Comparison of ENCODE assay signal across 14 mouse cellular contexts in the genomic region with DNA sequence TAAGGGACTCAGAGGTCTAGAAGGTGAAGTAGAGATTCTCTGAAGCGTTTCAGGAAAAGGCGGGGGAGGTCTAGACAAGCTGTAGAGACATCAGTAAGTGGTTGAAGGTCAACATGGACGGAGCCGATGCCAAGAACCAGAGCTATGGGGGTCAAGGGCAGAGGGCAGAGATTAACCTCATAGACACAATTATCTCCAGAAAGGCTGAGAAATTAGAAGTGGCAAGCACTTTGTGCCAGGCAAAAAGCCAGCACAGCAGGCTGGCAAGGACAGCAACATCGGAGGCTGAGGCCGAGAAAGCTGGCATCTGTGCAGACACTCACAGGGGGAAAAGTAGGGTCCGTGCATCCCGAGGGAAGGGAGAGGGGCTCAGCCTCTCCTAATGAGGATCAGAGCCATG. TPM values are rescaled to one million over a fixed set of nuclear protein-coding genes. Genes with fewer than 3 reads are reported as not detected.
A peak's percentile ranks its signal among the peaks of the same experiment; 100 is the strongest.
DNase-seq lines count a peak whose midpoint lies in the region; ATAC-seq lines count a peak whose summit lies in the region.
"Had no signal": no experiment of that assay in that cellular context is flagged by ENCODE, and none has a peak within 500 bp of the region (broad histone marks: within the 10 kb centered on the region; RNA-seq: fewer than 3 reads in every experiment).

No protein-coding gene starts in this region.

- H3K4me2 ChIP-seq in midbrain, embryonic 13.5 days (replicated peaks), result no peak overlapping the region
- no peak overlapping the region for H3K4me2 ChIP-seq in midbrain, embryonic 14.5 days (ENCODE audit: low read length)
- no peak overlapping the region for H3K4me2 ChIP-seq in forebrain, embryonic 15.5 days (replicated peaks)
- H3K4me2 ChIP-seq: liver, embryonic 13.5 days had no signal

- H3K27ac ChIP-seq in heart, embryonic 10.5 days, result 0 out of 2 replicates have a peak overlapping the region, but pooled peaks have one; percentile 12
- 0 out of 2 replicates have a peak overlapping the region, but pooled peaks have one; percentile 14 for H3K27ac ChIP-seq in midbrain, embryonic 13.5 days
- H3K27ac ChIP-seq in midbrain, embryonic 14.5 days (replicated peaks; ENCODE audit: low read depth, low read length), result no peak overlapping the region
- H3K27ac ChIP-seq in forebrain, embryonic 15.5 days (replicated peaks), result peak overlapping the region; percentile 50
- no peak overlapping the region for H3K27ac ChIP-seq in embryonic facial prominence, embryonic 10.5 days (replicated peaks)
- H3K27ac ChIP-seq: liver, embryonic 13.5 days had no signal

- no peaks in the 10 kb centered on the region for H3K9me3 ChIP-seq in heart, embryonic 10.5 days
- no peaks in the 10 kb centered on the region for H3K9me3 ChIP-seq in midbrain, embryonic 13.5 days
- H3K9me3 ChIP-seq in midbrain, embryonic 14.5 days (ENCODE audit: control insufficient read depth, low read length), result no peaks in the 10 kb centered on the region
- H3K9me3 ChIP-seq in forebrain, embryonic 15.5 days, result no peaks in the 10 kb centered on the region
- H3K9me3 ChIP-seq in embryonic facial prominence, embryonic 10.5 days, result no peaks in the 10 kb centered on the region
- H3K9me3 ChIP-seq: liver, embryonic 13.5 days had no signal

- DNase-seq in heart, embryonic 10.5 days (ENCODE audit: low spot score), result no peak
- no peak for DNase-seq in heart, adult 18-20 months
- DNase-seq in midbrain, embryonic 14.5 days, result no peak
- DNase-seq in kidney, postnatal 36 days, result peak; percentile 71 to 75
- DNase-seq in T-cell, adult 2 months (ENCODE audit: low spot score), result no peak
- no peak for DNase-seq in embryonic facial prominence, embryonic 10.5 days (ENCODE audit: low spot score)
- DNase-seq: B cell, adult 2 months; cerebellum, adult 8-10 months; gastrocnemius, postnatal 25 days; liver, embryonic 13.5 days; lung, postnatal 14 days had no signal

- H3K27me3 ChIP-seq in heart, embryonic 10.5 days (ENCODE audit: insufficient read depth, poor library complexity, severe bottlenecking), result no peaks in the 10 kb centered on the region
- no peaks in the 10 kb centered on the region for H3K27me3 ChIP-seq in midbrain, embryonic 13.5 days
- H3K27me3 ChIP-seq in midbrain, embryonic 14.5 days (ENCODE audit: control insufficient read depth, insufficient read depth, low read length), result no peaks in the 10 kb centered on the region
- no peaks in the 10 kb centered on the region for H3K27me3 ChIP-seq in forebrain, embryonic 15.5 days
- H3K27me3 ChIP-seq in embryonic facial prominence, embryonic 10.5 days (replicated peaks; ENCODE audit: low read depth, poor library complexity, severe bottlenecking), result peaks cover 22% of the 10 kb centered on the region; the same call in 1 of the 2 replicates
- H3K27me3 ChIP-seq: liver, embryonic 13.5 days had no signal

- H3K4me3 ChIP-seq in heart, embryonic 10.5 days, result no peak overlapping the region
- H3K4me3 ChIP-seq in midbrain, embryonic 13.5 days (replicated peaks), result no peak overlapping the region
- no peak overlapping the region for H3K4me3 ChIP-seq in midbrain, embryonic 14.5 days (replicated peaks; ENCODE audit: low read depth, low read length)
- H3K4me3 ChIP-seq in forebrain, embryonic 15.5 days, result no peak overlapping the region
- H3K4me3 ChIP-seq in embryonic facial prominence, embryonic 10.5 days, result no peak overlapping the region
- H3K4me3 ChIP-seq: liver, embryonic 13.5 days had no signal

- H3K36me3 ChIP-seq in heart, embryonic 10.5 days, result no peaks in the 10 kb centered on the region
- no peaks in the 10 kb centered on the region for H3K36me3 ChIP-seq in midbrain, embryonic 13.5 days
- no peaks in the 10 kb centered on the region for H3K36me3 ChIP-seq in midbrain, embryonic 14.5 days (ENCODE audit: control insufficient read depth, insufficient read depth, low read length)
- no peaks in the 10 kb centered on the region for H3K36me3 ChIP-seq in forebrain, embryonic 15.5 days
- H3K36me3 ChIP-seq in embryonic facial prominence, embryonic 10.5 days (replicated peaks), result no peaks in the 10 kb centered on the region

- 79% methylated on average over 8 of the region's 8 CpGs for WGBS in heart, embryonic 10.5 days
- WGBS in midbrain, embryonic 13.5 days, result 55% methylated on average over 8 of the region's 8 CpGs
- WGBS in midbrain, embryonic 14.5 days, result 58% methylated on average over 8 of the region's 8 CpGs
- WGBS in forebrain, embryonic 15.5 days, result 55% methylated on average over 8 of the region's 8 CpGs
- WGBS in embryonic facial prominence, embryonic 10.5 days, result 78% methylated on average over 8 of the region's 8 CpGs

- H3K4me1 ChIP-seq in heart, embryonic 10.5 days, result peaks cover 82% of the 10 kb centered on the region
- peaks cover 28% of the 10 kb centered on the region for H3K4me1 ChIP-seq in midbrain, embryonic 13.5 days (replicated peaks)
- H3K4me1 ChIP-seq in midbrain, embryonic 14.5 days (ENCODE audit: control insufficient read depth, insufficient read depth, low read length), result peaks cover 10% of the 10 kb centered on the region; the same call in 1 of the 2 replicates
- H3K4me1 ChIP-seq in forebrain, embryonic 15.5 days, result peaks cover 24% of the 10 kb centered on the region
- peaks cover 62% of the 10 kb centered on the region for H3K4me1 ChIP-seq in embryonic facial prominence, embryonic 10.5 days

- no peak for ATAC-seq in midbrain, embryonic 13.5 days
- no peak for ATAC-seq in midbrain, embryonic 14.5 days (ENCODE audit: low FRiP score, low TSS enrichment)
- no peak for ATAC-seq in forebrain, embryonic 15.5 days (replicated peaks)
- ATAC-seq: intestine, embryonic 16.5 days had no signal

- H3K9ac ChIP-seq in midbrain, embryonic 13.5 days (replicated peaks), result no peak overlapping the region
- no peak overlapping the region for H3K9ac ChIP-seq in midbrain, embryonic 14.5 days (replicated peaks; ENCODE audit: low read length)
- no peak overlapping the region for H3K9ac ChIP-seq in forebrain, embryonic 15.5 days (replicated peaks)
- H3K9ac ChIP-seq: liver, embryonic 13.5 days had no signal

RNA-seq across cellular contexts. Expression of a gene that starts 2.5 kb away (rescaled TPM):
- polyA plus RNA-seq in heart, embryonic 10.5 days (2016; fragmentation: Nextera tagmentation; extraction: Ambion mirVana), result 0.33 TPM in 2 replicates
- not detected for total RNA-seq in heart, adult 18-20 months (2021)
- 0.21 and 0.28 TPM in 2 replicates for polyA plus RNA-seq in midbrain, embryonic 13.5 days (2015; fragmentation: Nextera tagmentation; extraction: Ambion mirVana)
- polyA plus RNA-seq in midbrain, embryonic 14.5 days (2014; fragmentation: Nextera tagmentation; extraction: Ambion mirVana), result 0.29 and 0.43 TPM in 2 replicates
- 0.46 and 0.47 TPM in 2 replicates for polyA plus RNA-seq in forebrain, embryonic 15.5 days (2015; fragmentation: Nextera tagmentation; extraction: Ambion mirVana)
- polyA plus RNA-seq in embryonic facial prominence, embryonic 10.5 days (2016; fragmentation: Nextera tagmentation; extraction: Ambion mirVana), result 0.18 TPM in 1 of 2 replicates, not detected in the other

RNA-seq across cellular contexts. Expression of a gene that starts 28.4 kb away (rescaled TPM):
- 16.4 and 17.3 TPM in 2 replicates for polyA plus RNA-seq in heart, embryonic 10.5 days (2016; fragmentation: Nextera tagmentation; extraction: Ambion mirVana)
- 1 to 10 TPM; 3.9 to 5.2 TPM for total RNA-seq in heart, adult 18-20 months (2021)
- 17.8 and 19.0 TPM in 2 replicates for polyA plus RNA-seq in midbrain, embryonic 13.5 days (2015; fragmentation: Nextera tagmentation; extraction: Ambion mirVana)
- polyA plus RNA-seq in midbrain, embryonic 14.5 days (2014; fragmentation: Nextera tagmentation; extraction: Ambion mirVana), result 20.3 and 21.0 TPM in 2 replicates
- polyA plus RNA-seq in forebrain, embryonic 15.5 days (2015; fragmentation: Nextera tagmentation; extraction: Ambion mirVana), result 15.8 and 15.9 TPM in 2 replicates
- 20.4 and 21.8 TPM in 2 replicates for polyA plus RNA-seq in embryonic facial prominence, embryonic 10.5 days (2016; fragmentation: Nextera tagmentation; extraction: Ambion mirVana)

RNA-seq across cellular contexts. Expression of a gene that starts 30.3 kb away (rescaled TPM):
- polyA plus RNA-seq in heart, embryonic 10.5 days (2016; fragmentation: Nextera tagmentation; extraction: Ambion mirVana), result 9.4 and 11.0 TPM in 2 replicates
- total RNA-seq in heart, adult 18-20 months (2021), result 1 to 10 TPM; 1.4 to 3.0 TPM
- 10.1 and 10.8 TPM in 2 replicates for polyA plus RNA-seq in midbrain, embryonic 13.5 days (2015; fragmentation: Nextera tagmentation; extraction: Ambion mirVana)
- 9.8 and 9.9 TPM in 2 replicates for polyA plus RNA-seq in midbrain, embryonic 14.5 days (2014; fragmentation: Nextera tagmentation; extraction: Ambion mirVana)
- polyA plus RNA-seq in forebrain, embryonic 15.5 days (2015; fragmentation: Nextera tagmentation; extraction: Ambion mirVana), result 15.5 and 15.9 TPM in 2 replicates
- 4.7 and 5.1 TPM in 2 replicates for polyA plus RNA-seq in embryonic facial prominence, embryonic 10.5 days (2016; fragmentation: Nextera tagmentation; extraction: Ambion mirVana)

RNA-seq across cellular contexts. Expression of a gene that starts 51.5 kb away (rescaled TPM):
- 0.06 TPM in 1 of 2 replicates, not detected in the other for polyA plus RNA-seq in heart, embryonic 10.5 days (2016; fragmentation: Nextera tagmentation; extraction: Ambion mirVana)
- not detected for total RNA-seq in heart, adult 18-20 months (2021)
- polyA plus RNA-seq in midbrain, embryonic 13.5 days (2015; fragmentation: Nextera tagmentation; extraction: Ambion mirVana), result 0.07 and 0.10 TPM in 2 replicates
- polyA plus RNA-seq in midbrain, embryonic 14.5 days (2014; fragmentation: Nextera tagmentation; extraction: Ambion mirVana), result 0.12 and 0.32 TPM in 2 replicates
- 0.15 and 0.42 TPM in 2 replicates for polyA plus RNA-seq in forebrain, embryonic 15.5 days (2015; fragmentation: Nextera tagmentation; extraction: Ambion mirVana)
- polyA plus RNA-seq in embryonic facial prominence, embryonic 10.5 days (2016; fragmentation: Nextera tagmentation; extraction: Ambion mirVana), result not detected in 2 replicates
- total RNA-seq: gastrocnemius, postnatal 25 days had no signal
- polyA plus RNA-seq: intestine, embryonic 16.5 days; liver, embryonic 13.5 days had no signal

Comparison
In these comparisons a context has a peak if more than half of its experiments do, and no peak if none do; other contexts are left out.
1. H3K27ac ChIP-seq: peak in heart, embryonic 10.5 days (single experiment), midbrain, embryonic 13.5 days (single experiment) and forebrain, embryonic 15.5 days (single experiment); none in midbrain, embryonic 14.5 days (single experiment) and embryonic facial prominence, embryonic 10.5 days (single experiment).
2. DNase-seq: peak in kidney, postnatal 36 days (2 of 2); none in heart, embryonic 10.5 days (single experiment), heart, adult 18-20 months (0 of 2), midbrain, embryonic 14.5 days (single experiment), T-cell, adult 2 months (single experiment) and embryonic facial prominence, embryonic 10.5 days (single experiment).